Mouse (Mus musculus) kidney, embryonic 14.5 days (tissue): ENCODE results near the gene Ninj2. TPM values are rescaled to one million over a fixed set of nuclear protein-coding genes. Genes with fewer than 3 reads are reported as not detected.
A peak's percentile ranks its signal among the peaks of the same experiment; 100 is the strongest.

Source experiments
- ATAC-seq: fragments of 200-750 bp; cut with Nextera tagmentation; 2 replicates; pipeline ENCODE4 v1.8.0; 2017; ENCODE audit warnings: moderate number of reproducible peaks, mild to moderate bottlenecking, moderate TSS enrichment, moderate library complexity; ENCODE audit not compliant: low FRiP score, low TSS enrichment
- H3K27ac ChIP-seq: fragments of 300-500 bp; sonication (generic); 2 replicates; pipeline ENCODE4 v1.5.1; 2014; ENCODE audit warnings: low read depth, mild to moderate bottlenecking, low read length, moderate library complexity, mixed read lengths
- H3K27me3 ChIP-seq: fragments of 300-500 bp; sonication (generic); 2 replicates; pipeline ENCODE4 v1.6.1; 2014; ENCODE audit warnings: mild to moderate bottlenecking, low read length; ENCODE audit not compliant: control insufficient read depth, insufficient read depth
- H3K36me3 ChIP-seq: fragments of 300-500 bp; sonication (generic); 2 replicates; pipeline ENCODE4 v1.6.1; 2014; ENCODE audit warnings: low read length, mixed read lengths; ENCODE audit not compliant: control insufficient read depth, insufficient read depth
- H3K4me1 ChIP-seq: fragments of 300-500 bp; sonication (generic); 2 replicates; pipeline ENCODE4 v1.6.1; 2014; ENCODE audit warnings: low read length, mixed read lengths; ENCODE audit not compliant: control insufficient read depth, insufficient read depth
- H3K4me2 ChIP-seq: fragments of 300-500 bp; sonication (generic); replicated peaks from 2 replicates; pipeline ENCODE4 v1.6.1; 2014; ENCODE audit warnings: low read depth, mild to moderate bottlenecking, low read length
- H3K4me3 ChIP-seq: fragments of 300-500 bp; sonication (generic); 2 replicates; pipeline ENCODE4 v1.5.1; 2014; ENCODE audit warnings: mild to moderate bottlenecking, low read length
- H3K9ac ChIP-seq: fragments of 300-500 bp; sonication (generic); 2 replicates; pipeline ENCODE4 v1.6.1; 2014; ENCODE audit warnings: low read depth, mild to moderate bottlenecking, low read length, moderate library complexity
- H3K9me3 ChIP-seq: fragments of 300-500 bp; sonication (generic); 2 replicates; pipeline ENCODE4 v1.6.1; 2016; ENCODE audit warnings: low read length; ENCODE audit not compliant: control insufficient read depth
- WGBS: fragments of 180-500 bp; shearing (Covaris S2); extraction: QIAGEN DNeasy Blood & Tissue Kit; methylation state at CpG from one replicate; pipeline ENCODE4 v1.1.7; 2014; 5-methylcytosine and 5-hydroxymethylcytosine counted together
- polyA plus RNA-seq: library from polyadenylated mRNA; unstranded; fragments of >200 nt; fragmentation: Nextera tagmentation; extraction: Ambion mirVana; gene quantifications from 2 replicates; pipeline ENCODE4 v1.2.1, GENCODE M21; 2014

The Ninj2 gene
- polyA plus RNA-seq, 1 experiment from 2014 or later: not detected

- no peak for ATAC-seq
Observed at GRCm38 (mm10) chr6:120174028-120174601, 81.0 kb downstream of the Ninj2 start.

GRCm38 (mm10) chr6:120174602-120175115 is 81.5 kb downstream of the Ninj2 start:
- Histone ChIP-seq H3K9me3 (no peaks in the 10 kb centered on the region), H3K4me1 (no peaks in the 10 kb centered on the region), H3K27ac (peak overlapping the region; percentile 37; the same call in 1 of the 2 replicates), H3K4me3 (no peak overlapping the region), H3K9ac (no peak overlapping the region), H3K4me2 (no peak overlapping the region), H3K27me3 (no peaks in the 10 kb centered on the region), H3K36me3 (no peaks in the 10 kb centered on the region)
- ATAC-seq: no peak
- 58% methylated on average over 7 of the region's 7 CpGs for WGBS

More at GRCm38 (mm10) chr6:120174028-120174601, 81.0 kb downstream of the Ninj2 start:
- H3K27me3 ChIP-seq: no peaks in the 10 kb centered on the region
- H3K4me3 ChIP-seq: no peak overlapping the region
- peak overlapping the region; percentile 37; the same call in 1 of the 2 replicates for H3K27ac ChIP-seq
- H3K9ac ChIP-seq: no peak overlapping the region
- 81% methylated on average over 6 of the region's 6 CpGs for WGBS
- H3K9me3 ChIP-seq: no peaks in the 10 kb centered on the region
- H3K4me1 ChIP-seq: no peaks in the 10 kb centered on the region
- no peak overlapping the region for H3K4me2 ChIP-seq
- no peaks in the 10 kb centered on the region for H3K36me3 ChIP-seq

- Histone ChIP-seq H3K4me1 (no peaks in the 10 kb centered on the region), H3K4me3 (no peak overlapping the region), H3K9me3 (no peaks in the 10 kb centered on the region), H3K4me2 (no peak overlapping the region), H3K36me3 (no peaks in the 10 kb centered on the region), H3K9ac (no peak overlapping the region), H3K27me3 (no peaks in the 10 kb centered on the region), H3K27ac (no peak overlapping the region)
- 96% methylated on average over 4 of the region's 4 CpGs for WGBS
- no peak for ATAC-seq
Observed at GRCm38 (mm10) chr6:120175650-120176049, 82.5 kb downstream of the Ninj2 start.

- H3K9me3 ChIP-seq: no peaks in the 10 kb centered on the region
Observed at GRCm38 (mm10) chr6:120179044-120179755, 86.0 kb downstream of the Ninj2 start.

GRCm38 (mm10) chr6:120179756-120180206 is 86.6 kb downstream of the Ninj2 start:
- no peaks in the 10 kb centered on the region for H3K36me3 ChIP-seq
- ATAC-seq: no peak
- no peak overlapping the region for H3K4me2 ChIP-seq
- WGBS: 85% methylated on average over 8 of the region's 8 CpGs
- H3K4me3 ChIP-seq: no peak overlapping the region
- H3K4me1 ChIP-seq: no peaks in the 10 kb centered on the region
- H3K9ac ChIP-seq: no peak overlapping the region
- no peaks in the 10 kb centered on the region for H3K27me3 ChIP-seq
- no peaks in the 10 kb centered on the region for H3K9me3 ChIP-seq
- H3K27ac ChIP-seq: no peak overlapping the region

More at GRCm38 (mm10) chr6:120179044-120179755, 86.0 kb downstream of the Ninj2 start:
- no peak for ATAC-seq
- no peaks in the 10 kb centered on the region for H3K27me3 ChIP-seq
- H3K4me3 ChIP-seq: no peak overlapping the region
- no peaks in the 10 kb centered on the region for H3K4me1 ChIP-seq
- no peak overlapping the region for H3K4me2 ChIP-seq
- no peak overlapping the region for H3K9ac ChIP-seq
- H3K36me3 ChIP-seq: no peaks in the 10 kb centered on the region
- WGBS: 88% methylated on average over 6 of the region's 6 CpGs
- no peak overlapping the region for H3K27ac ChIP-seq

GRCm38 (mm10) chr6:120180492-120180891 is 87.3 kb downstream of the Ninj2 start:
- H3K27ac ChIP-seq: no peak overlapping the region
- no peaks in the 10 kb centered on the region for H3K27me3 ChIP-seq
- H3K4me3 ChIP-seq: no peak overlapping the region
- H3K36me3 ChIP-seq: no peaks in the 10 kb centered on the region
- no peak overlapping the region for H3K4me2 ChIP-seq
- H3K9ac ChIP-seq: no peak overlapping the region
- WGBS: 63% methylated on average over 4 of the region's 4 CpGs
- H3K4me1 ChIP-seq: no peaks in the 10 kb centered on the region
- no peak for ATAC-seq
- no peaks in the 10 kb centered on the region for H3K9me3 ChIP-seq

GRCm38 (mm10) chr6:120182160-120182559 is 89.0 kb downstream of the Ninj2 start:
- H3K4me2 ChIP-seq: no peak overlapping the region
- H3K9me3 ChIP-seq: no peaks in the 10 kb centered on the region
- H3K36me3 ChIP-seq: no peaks in the 10 kb centered on the region
- H3K27ac ChIP-seq: no peak overlapping the region
- no peaks in the 10 kb centered on the region for H3K4me1 ChIP-seq
- ATAC-seq: no peak
- no peaks in the 10 kb centered on the region for H3K27me3 ChIP-seq
- H3K4me3 ChIP-seq: no peak overlapping the region
- no peak overlapping the region for H3K9ac ChIP-seq
- WGBS: 89% methylated on average over 5 of the region's 5 CpGs

- 95% methylated on average over 4 of the region's 4 CpGs for WGBS
Observed at GRCm38 (mm10) chr6:120183771-120184170, 90.6 kb downstream of the Ninj2 start.

More at GRCm38 (mm10) chr6:120183771-120184170, 90.6 kb downstream of the Ninj2 start:
- no peak overlapping the region for H3K4me3 ChIP-seq
- no peaks in the 10 kb centered on the region for H3K36me3 ChIP-seq
- H3K27me3 ChIP-seq: no peaks in the 10 kb centered on the region
- no peak for ATAC-seq
- peaks cover 11% of the 10 kb centered on the region for H3K4me1 ChIP-seq
- no peak overlapping the region for H3K27ac ChIP-seq
- no peak overlapping the region for H3K9ac ChIP-seq
- no peaks in the 10 kb centered on the region for H3K9me3 ChIP-seq
- H3K4me2 ChIP-seq: no peak overlapping the region
